ENCODE assay signal across 8 mouse cellular contexts in the genomic region with DNA sequence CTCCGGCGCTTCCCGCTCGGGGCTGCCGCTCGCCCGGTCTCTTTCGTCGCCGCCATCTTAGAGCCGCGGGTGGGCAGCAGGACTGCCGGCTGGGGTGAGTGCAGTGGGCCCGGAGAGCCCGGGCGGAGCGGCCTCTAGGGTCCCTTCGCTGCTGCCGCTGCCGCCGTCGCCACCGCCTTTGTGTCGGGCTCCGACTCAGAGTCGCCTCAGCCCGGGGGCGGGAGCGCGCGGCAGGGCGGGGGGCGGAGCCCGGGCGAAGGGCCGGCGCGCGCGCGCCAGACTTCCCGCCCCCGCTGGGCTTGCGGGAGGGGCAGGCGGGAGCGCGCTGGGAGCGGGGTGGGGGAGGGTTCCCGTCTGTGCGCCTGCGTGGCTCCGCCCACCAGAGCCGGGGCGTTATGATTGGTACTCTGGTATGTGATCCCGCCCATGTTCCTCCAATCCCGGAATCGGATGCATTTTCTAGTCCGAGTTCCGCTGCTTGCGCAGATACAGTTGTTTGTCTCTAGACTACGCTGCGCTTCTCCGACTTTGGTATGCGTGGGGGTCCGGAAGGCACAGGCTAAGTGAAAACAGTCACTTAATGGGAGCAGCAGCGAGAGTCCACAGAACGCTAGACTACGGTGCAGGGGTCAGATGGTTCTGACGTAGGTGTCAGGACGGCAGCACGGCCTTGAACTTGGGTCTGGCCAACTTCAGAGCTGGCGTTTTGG. TPM values are rescaled to one million over a fixed set of nuclear protein-coding genes. Genes with fewer than 3 reads are reported as not detected.
DNase-seq lines count a peak whose midpoint lies in the region; ATAC-seq lines count a peak whose summit lies in the region.

No protein-coding gene starts in this region.

- peak; percentile 95 to 98 for DNase-seq in adrenal gland, adult (ENCODE audit: inconsistent age in 2 of 2, low spot score in 1 of 2)
- peak; percentile 96 for DNase-seq in embryo, embryonic 10 days (ENCODE audit: low spot score)
- DNase-seq in gastrocnemius, postnatal 10 days: peak; percentile 95
- peak; percentile 98 for DNase-seq in induced T-regulatory cell, adult 2 months (ENCODE audit: low read depth)
- peak; percentile 91 to 94 for DNase-seq in left cerebral cortex, adult 8-10 months (ENCODE audit: low spot score in 2 of 2)
- peak; percentile 96 for DNase-seq in right cerebral cortex, adult 18-20 months
- DNase-seq in urinary bladder, adult 2 months (ENCODE audit: low spot score): peak; percentile 95

- peak; percentile 85 for ATAC-seq in megakaryocyte, adult 5-6 weeks (ENCODE audit: poor library complexity, severe bottlenecking)

RNA-seq across cellular contexts. Expression of a gene that starts 0.6 kb away (rescaled TPM):
- 10 to 100 TPM; 31.2 to 34.3 TPM for total RNA-seq in gastrocnemius, postnatal 10 days (2021)
- 10 to 100 TPM; 47.7 to 59.4 (median 52.0) TPM for total RNA-seq in left cerebral cortex, adult 8-10 months (2022)
- 38.4 and 47.1 TPM in 2 replicates for total RNA-seq in megakaryocyte, adult 5-6 weeks (2015)
- total RNA-seq in megakaryocyte, adult 5-6 weeks (2017): 31.2 and 33.4 TPM in 2 replicates
- polyA plus RNA-seq in urinary bladder, adult 2 months (2012; rRNA removed): 27.8 and 29.4 TPM in 2 replicates

RNA-seq across cellular contexts. Expression of a gene that starts 22.2 kb away (rescaled TPM):
- total RNA-seq in gastrocnemius, postnatal 10 days (2021): 10 to 100 TPM; 15.2 to 18.5 TPM
- total RNA-seq in left cerebral cortex, adult 8-10 months (2022): 100 to 1,000 TPM; 103 to 113 (median 109) TPM
- total RNA-seq in megakaryocyte, adult 5-6 weeks (2015): 3.8 and 7.1 TPM in 2 replicates
- 1.8 and 3.6 TPM in 2 replicates for total RNA-seq in megakaryocyte, adult 5-6 weeks (2017)
- polyA plus RNA-seq in urinary bladder, adult 2 months (2012; rRNA removed): 247 and 252 TPM in 2 replicates

RNA-seq across cellular contexts. Expression of a gene that starts 31.8 kb away (rescaled TPM):
- 10 to 100 TPM in 1 of 2 experiments, 1 to 10 TPM in 1; 8.5 to 11.0 TPM for total RNA-seq in gastrocnemius, postnatal 10 days (2021)
- 10 to 100 TPM; 22.8 to 23.9 (median 23.3) TPM for total RNA-seq in left cerebral cortex, adult 8-10 months (2022)
- total RNA-seq in megakaryocyte, adult 5-6 weeks (2015): 15.6 and 16.1 TPM in 2 replicates
- total RNA-seq in megakaryocyte, adult 5-6 weeks (2017): 9.4 and 10.0 TPM in 2 replicates
- polyA plus RNA-seq in urinary bladder, adult 2 months (2012; rRNA removed): 15.6 and 16.3 TPM in 2 replicates

RNA-seq across cellular contexts. Expression of a gene that starts 46.5 kb away (rescaled TPM):
- total RNA-seq in gastrocnemius, postnatal 10 days (2021): 10 to 100 TPM; 39.2 to 45.2 TPM
- 1 to 10 TPM; 4.5 to 7.1 (median 5.5) TPM for total RNA-seq in left cerebral cortex, adult 8-10 months (2022)
- total RNA-seq in megakaryocyte, adult 5-6 weeks (2015): 2.7 and 3.4 TPM in 2 replicates
- 1.6 and 1.8 TPM in 2 replicates for total RNA-seq in megakaryocyte, adult 5-6 weeks (2017)
- 12.5 and 15.3 TPM in 2 replicates for polyA plus RNA-seq in urinary bladder, adult 2 months (2012; rRNA removed)

RNA-seq across cellular contexts. Expression of a gene that starts 47.0 kb away (rescaled TPM):
- 10 to 100 TPM; 53.3 to 75.2 TPM for total RNA-seq in gastrocnemius, postnatal 10 days (2021)
- 100 to 1,000 TPM; 112 to 182 (median 135) TPM for total RNA-seq in left cerebral cortex, adult 8-10 months (2022)
- 192 and 200 TPM in 2 replicates for total RNA-seq in megakaryocyte, adult 5-6 weeks (2015)
- total RNA-seq in megakaryocyte, adult 5-6 weeks (2017): 224 and 228 TPM in 2 replicates
- 200 and 235 TPM in 2 replicates for polyA plus RNA-seq in urinary bladder, adult 2 months (2012; rRNA removed)

Comparison
In these comparisons a context has a peak if more than half of its experiments do, and no peak if none do; other contexts are left out.
1. Peak in every context shown above with its lines: DNase-seq and ATAC-seq.
2. RNA of a gene that starts 22.2 kb away (total RNA-seq): 103 to 113 TPM in left cerebral cortex, adult 8-10 months; 15.2 to 18.5 TPM in gastrocnemius, postnatal 10 days and 1.8 to 7.1 TPM in megakaryocyte, adult 5-6 weeks; every median in the first group is over 4 times any median in the second.